Mouse (Mus musculus): ENCODE measurements around the gene Pou2f2. TPM values are rescaled to one million over a fixed set of nuclear protein-coding genes. Genes with fewer than 3 reads are reported as not detected.

The Pou2f2 gene
- polyA plus RNA-seq, 1 experiment from 2014 or later, result 0.91 TPM

- H3K27me3 ChIP-seq, result peaks cover 61% of the 10 kb centered on the region
- ATAC-seq (ENCODE audit: insufficient number of reproducible peaks, insufficient read depth, low FRiP score, low TSS enrichment, low read depth), result 0 out of 2 replicates have a peak, but pooled peaks have one; percentile 2
- no peak overlapping the region for H3K27ac ChIP-seq
- no peaks in the 10 kb centered on the region for H3K36me3 ChIP-seq
- H3K9me3 ChIP-seq, result no peaks in the 10 kb centered on the region
- peaks cover 43% of the 10 kb centered on the region for H3K4me1 ChIP-seq
- H3K4me3 ChIP-seq, result no peak overlapping the region
- H3K9ac ChIP-seq, result no peak overlapping the region
- 33% methylated on average over 14 of the region's 14 CpGs for WGBS
- peak overlapping the region; percentile 37; the same call in 1 of the 2 replicates for H3K4me2 ChIP-seq
Measured at GRCm38 (mm10) chr7:25156158-25156648, 23.3 kb downstream of the Pou2f2 start.

- Histone ChIP-seq H3K27ac (no peak overlapping the region), H3K4me2 (peak overlapping the region; percentile 37), H3K9ac (0 out of 2 replicates have a peak overlapping the region, but pooled peaks have one; percentile 16), H3K36me3 (no peaks in the 10 kb centered on the region), H3K4me1 (peaks cover 49% of the 10 kb centered on the region), H3K9me3 (no peaks in the 10 kb centered on the region), H3K27me3 (peaks cover 67% of the 10 kb centered on the region), H3K4me3 (no peak overlapping the region)
- 5% methylated on average over 17 of the region's 17 CpGs for WGBS
- ATAC-seq (ENCODE audit: insufficient number of reproducible peaks, insufficient read depth, low FRiP score, low TSS enrichment, low read depth), result peak; percentile 56; the same call in 1 of the 2 replicates
Measured at GRCm38 (mm10) chr7:25155469-25156157, 23.9 kb downstream of the Pou2f2 start.

DNA sequence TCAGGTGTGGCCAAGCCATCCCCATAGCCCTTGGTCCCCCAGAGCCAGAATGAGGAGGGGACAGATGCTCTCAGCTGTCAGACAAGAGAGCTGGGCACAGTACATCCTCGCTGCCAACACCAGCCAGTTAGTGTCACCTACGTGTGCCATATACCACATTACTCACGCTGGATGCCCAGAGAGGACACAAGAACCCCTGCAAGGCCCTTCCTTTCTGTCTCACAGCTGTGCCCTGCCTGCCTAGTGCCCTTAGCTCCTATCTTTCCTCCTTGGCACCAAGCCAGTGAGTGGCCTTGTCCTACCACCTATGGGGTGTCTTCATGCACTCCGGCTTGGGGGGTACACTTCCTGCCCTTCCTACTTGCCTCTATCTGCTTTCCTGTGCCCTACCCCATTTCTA is 24.9 kb downstream of the Pou2f2 start:
- no peak for ATAC-seq (ENCODE audit: insufficient number of reproducible peaks, insufficient read depth, low FRiP score, low TSS enrichment, low read depth)
- peaks cover 54% of the 10 kb centered on the region for H3K4me1 ChIP-seq

GRCm38 (mm10) chr7:25153841-25154240 is 25.7 kb downstream of the Pou2f2 start:
- Histone ChIP-seq H3K4me2 (no peak overlapping the region), H3K9ac (no peak overlapping the region), H3K27me3 (peaks cover 79% of the 10 kb centered on the region), H3K36me3 (no peaks in the 10 kb centered on the region), H3K4me3 (no peak overlapping the region), H3K9me3 (no peaks in the 10 kb centered on the region), H3K27ac (no peak overlapping the region), H3K4me1 (peaks cover 54% of the 10 kb centered on the region)
- 38% methylated on average over 7 of the region's 7 CpGs for WGBS
- no peak for ATAC-seq (ENCODE audit: insufficient number of reproducible peaks, insufficient read depth, low FRiP score, low TSS enrichment, low read depth)

More for the DNA sequence above, 24.9 kb downstream of the Pou2f2 start:
- 80% methylated on average over 4 of the region's 4 CpGs for WGBS
- Histone ChIP-seq H3K9ac (no peak overlapping the region), H3K36me3 (no peaks in the 10 kb centered on the region), H3K4me2 (no peak overlapping the region), H3K27ac (no peak overlapping the region), H3K4me3 (no peak overlapping the region), H3K9me3 (no peaks in the 10 kb centered on the region), H3K27me3 (peaks cover 74% of the 10 kb centered on the region)

GRCm38 (mm10) chr7:25151916-25152556 is 27.5 kb downstream of the Pou2f2 start:
- no peak overlapping the region for H3K9ac ChIP-seq
- H3K27ac ChIP-seq, result no peak overlapping the region
- 30% methylated on average over 10 of the region's 10 CpGs for WGBS
- no peak overlapping the region for H3K4me3 ChIP-seq
- no peaks in the 10 kb centered on the region for H3K36me3 ChIP-seq
- H3K4me1 ChIP-seq, result peaks cover 54% of the 10 kb centered on the region
- H3K27me3 ChIP-seq, result peaks cover 88% of the 10 kb centered on the region
- H3K9me3 ChIP-seq, result no peaks in the 10 kb centered on the region
- H3K4me2 ChIP-seq, result no peak overlapping the region
- no peak for ATAC-seq (ENCODE audit: insufficient number of reproducible peaks, insufficient read depth, low FRiP score, low TSS enrichment, low read depth)

- H3K27ac ChIP-seq, result no peak overlapping the region
Measured at GRCm38 (mm10) chr7:25151009-25151408, 28.5 kb downstream of the Pou2f2 start.

DNA sequence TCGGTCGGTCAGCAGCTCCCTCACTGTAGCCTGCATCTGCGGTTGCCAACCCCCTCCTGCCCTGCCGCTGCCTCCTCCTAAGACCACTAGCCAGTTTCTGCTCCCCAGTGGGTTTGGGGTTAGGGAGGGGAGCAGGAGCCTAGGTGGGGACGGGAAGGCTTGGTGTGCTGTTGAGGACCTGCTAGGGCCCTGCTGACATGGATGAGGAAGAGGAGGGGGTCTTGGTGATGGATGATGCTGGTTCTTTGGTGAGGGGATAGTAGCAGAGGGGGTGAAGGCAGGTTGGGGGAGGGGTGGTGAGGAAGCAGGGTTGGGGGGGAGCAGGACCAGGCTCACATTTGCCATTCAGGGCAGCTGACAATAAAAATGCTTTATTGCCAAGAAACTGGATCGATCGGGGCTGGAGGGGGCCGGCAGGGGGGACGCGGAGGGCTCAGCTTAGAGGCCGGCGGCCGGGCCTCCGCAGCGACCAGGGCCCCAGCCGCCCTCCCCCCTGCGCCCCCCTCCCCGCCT is 29.3 kb downstream of the Pou2f2 start:
- Histone ChIP-seq H3K36me3 (no peaks in the 10 kb centered on the region), H3K4me3 (no peak overlapping the region), H3K4me1 (peaks cover 42% of the 10 kb centered on the region), H3K9ac (no peak overlapping the region), H3K9me3 (no peaks in the 10 kb centered on the region), H3K27me3 (peaks cover 75% of the 10 kb centered on the region), H3K27ac (no peak overlapping the region), H3K4me2 (peak overlapping the region; percentile 27; the same call in 1 of the 2 replicates)
- ATAC-seq (ENCODE audit: insufficient number of reproducible peaks, insufficient read depth, low FRiP score, low TSS enrichment, low read depth), result no peak
- 3% methylated on average over 16 of the region's 18 CpGs for WGBS

More at GRCm38 (mm10) chr7:25151009-25151408, 28.5 kb downstream of the Pou2f2 start:
- Histone ChIP-seq H3K4me1 (peaks cover 50% of the 10 kb centered on the region), H3K4me3 (no peak overlapping the region), H3K4me2 (no peak overlapping the region), H3K9me3 (no peaks in the 10 kb centered on the region), H3K27me3 (peaks cover 80% of the 10 kb centered on the region), H3K9ac (peak overlapping the region; percentile 7), H3K36me3 (no peaks in the 10 kb centered on the region)
- no peak for ATAC-seq (ENCODE audit: insufficient number of reproducible peaks, insufficient read depth, low FRiP score, low TSS enrichment, low read depth)
- WGBS, result 0% methylated on average over 7 of the region's 7 CpGs

DNA sequence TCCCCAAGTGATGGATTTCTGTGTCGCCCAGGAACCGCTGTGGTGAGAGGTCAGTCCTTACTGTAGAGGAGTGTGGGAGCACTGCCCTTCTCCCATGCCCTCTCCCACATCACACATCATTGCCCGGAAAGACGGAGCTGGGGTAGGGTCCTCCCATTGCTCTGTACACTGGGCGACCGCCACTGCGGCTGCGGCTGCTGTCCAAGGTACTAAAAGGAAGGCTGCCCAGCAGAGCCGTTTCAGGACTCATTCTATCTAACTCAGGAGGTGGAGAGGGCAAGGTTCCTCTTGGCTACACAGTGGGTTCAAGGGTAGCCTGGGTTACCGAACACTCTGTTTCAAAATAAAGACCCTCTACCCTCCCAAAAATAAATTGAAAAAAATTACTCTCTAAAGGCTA is 33.6 kb downstream of the Pou2f2 start:
- Histone ChIP-seq H3K4me1 (peaks cover 9% of the 10 kb centered on the region), H3K4me3 (no peak overlapping the region), H3K27ac (no peak overlapping the region), H3K4me2 (no peak overlapping the region), H3K9me3 (no peaks in the 10 kb centered on the region), H3K36me3 (no peaks in the 10 kb centered on the region), H3K27me3 (peaks cover 45% of the 10 kb centered on the region), H3K9ac (no peak overlapping the region)
- ATAC-seq (ENCODE audit: insufficient number of reproducible peaks, insufficient read depth, low FRiP score, low TSS enrichment, low read depth), result 0 out of 2 replicates have a peak, but pooled peaks have one; percentile 34
- 7% methylated on average over 10 of the region's 10 CpGs for WGBS

DNA sequence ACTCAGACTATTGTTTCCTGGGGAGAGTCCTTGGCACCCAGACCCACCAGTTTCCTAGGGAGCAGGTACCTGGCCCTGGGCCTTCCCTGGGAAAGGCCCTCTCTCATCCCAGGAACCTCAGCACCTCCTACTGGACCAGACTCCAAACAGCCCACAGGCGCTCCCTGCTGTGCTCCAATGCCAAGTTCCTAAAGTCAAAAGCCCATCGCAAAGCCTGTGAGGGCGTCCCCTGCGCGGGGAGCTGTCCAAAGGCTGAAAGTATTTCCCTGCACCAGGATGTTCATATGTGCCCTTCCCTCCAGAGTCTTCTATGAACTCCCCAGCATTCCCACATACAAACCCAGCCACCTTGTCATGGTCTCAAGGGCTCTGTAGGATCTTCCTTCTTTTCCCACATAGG is 37.8 kb downstream of the Pou2f2 start:
- Histone ChIP-seq H3K4me3 (no peak overlapping the region), H3K27me3 (peaks cover 20% of the 10 kb centered on the region), H3K9me3 (no peaks in the 10 kb centered on the region), H3K4me1 (no peaks in the 10 kb centered on the region), H3K36me3 (no peaks in the 10 kb centered on the region), H3K9ac (no peak overlapping the region), H3K27ac (no peak overlapping the region), H3K4me2 (no peak overlapping the region)
- ATAC-seq (ENCODE audit: insufficient number of reproducible peaks, insufficient read depth, low FRiP score, low TSS enrichment, low read depth), result no peak; the same call in 1 of the 2 replicates
- 2% methylated on average over 5 of the region's 5 CpGs for WGBS

DNA sequence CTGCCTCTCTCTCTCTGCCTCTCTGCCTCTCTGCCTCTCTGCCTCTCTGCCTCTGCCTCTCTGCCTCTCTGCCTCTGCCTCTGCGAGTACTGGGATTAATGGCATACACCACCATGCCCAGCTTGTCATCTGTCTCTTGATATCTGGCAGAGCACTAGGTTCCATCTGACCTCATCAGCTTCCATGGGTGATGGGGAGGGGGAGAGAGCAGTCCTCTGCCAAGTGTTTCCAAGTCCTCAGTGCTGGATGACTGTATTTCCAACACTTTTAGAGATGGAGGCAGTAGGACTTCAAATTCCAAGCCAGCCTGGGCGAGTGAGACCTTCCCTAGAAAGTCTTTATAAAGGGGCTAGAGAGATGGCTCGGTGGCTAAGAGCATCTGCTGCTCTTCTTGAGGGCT is 42.0 kb downstream of the Pou2f2 start:
- 49% methylated on average over 3 of the region's 3 CpGs for WGBS
- no peak overlapping the region for H3K9ac ChIP-seq

DNA sequence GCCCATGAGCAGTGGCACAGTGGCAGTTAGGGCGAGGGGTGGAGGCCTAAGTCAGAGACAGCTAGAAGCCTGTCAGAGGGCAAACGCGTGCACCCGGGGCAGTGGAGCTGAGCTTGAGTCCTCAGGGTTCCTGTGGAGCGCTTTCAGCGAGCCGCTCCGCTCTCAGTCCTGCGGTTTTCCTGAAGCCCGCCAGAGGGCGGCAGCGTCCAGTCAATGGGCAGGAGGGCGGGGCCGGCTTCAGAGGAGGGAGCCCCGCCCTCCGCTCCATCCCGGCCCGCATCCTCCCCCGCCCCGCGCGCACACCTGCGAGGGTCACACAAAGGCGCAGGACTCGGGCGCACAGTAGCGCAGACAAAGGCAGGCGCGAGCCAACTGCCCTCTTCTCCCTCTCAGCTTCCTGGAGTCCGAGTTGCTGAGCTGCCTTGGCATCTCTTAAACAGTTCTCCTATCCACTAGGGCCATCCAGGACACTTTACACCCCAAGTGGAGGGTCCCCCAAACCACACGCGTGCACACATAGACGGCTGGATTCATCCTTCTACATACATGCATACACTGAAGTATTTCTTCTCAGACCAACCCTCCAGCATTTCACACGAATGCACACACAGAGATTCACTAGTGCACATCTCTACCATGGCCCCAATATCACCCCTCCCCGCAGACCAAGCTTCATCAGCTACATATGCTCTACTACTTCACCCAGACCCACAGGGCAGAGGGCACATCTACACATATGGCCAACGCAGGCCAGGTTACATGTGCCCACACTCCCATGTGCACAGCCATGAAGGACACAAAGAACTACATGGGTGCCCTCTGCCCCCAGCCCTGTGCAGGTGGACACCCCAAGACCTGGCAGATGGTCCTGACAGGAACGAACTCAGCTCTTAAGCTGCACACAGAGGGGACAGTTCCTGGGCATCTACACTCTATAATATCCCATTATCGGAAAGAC is 46.2 kb downstream of the Pou2f2 start:
- H3K9ac ChIP-seq, result no peak overlapping the region
- ATAC-seq (ENCODE audit: insufficient number of reproducible peaks, insufficient read depth, low FRiP score, low TSS enrichment, low read depth), result peak; percentile 32; the same call in 1 of the 2 replicates
- no peaks in the 10 kb centered on the region for H3K36me3 ChIP-seq
- H3K4me2 ChIP-seq, result peak overlapping the region; percentile 55
- WGBS, result 8% methylated on average over 38 of the region's 38 CpGs
- no peak overlapping the region for H3K27ac ChIP-seq
- peaks cover 8% of the 10 kb centered on the region; the same call in 1 of the 2 replicates for H3K4me1 ChIP-seq
- H3K4me3 ChIP-seq, result peak overlapping the region; percentile 25
- H3K27me3 ChIP-seq, result peaks cover 77% of the 10 kb centered on the region
- no peaks in the 10 kb centered on the region; the same call in 1 of the 2 replicates for H3K9me3 ChIP-seq

More for the DNA sequence above, 42.0 kb downstream of the Pou2f2 start:
- H3K36me3 ChIP-seq, result no peaks in the 10 kb centered on the region
- no peak overlapping the region for H3K27ac ChIP-seq
- no peak overlapping the region for H3K4me3 ChIP-seq
- peaks cover 5% of the 10 kb centered on the region; the same call in 1 of the 2 replicates for H3K4me1 ChIP-seq
- H3K27me3 ChIP-seq, result peaks cover 54% of the 10 kb centered on the region
- ATAC-seq (ENCODE audit: insufficient number of reproducible peaks, insufficient read depth, low FRiP score, low TSS enrichment, low read depth), result no peak
- no peak overlapping the region for H3K4me2 ChIP-seq
- no peaks in the 10 kb centered on the region; the same call in 1 of the 2 replicates for H3K9me3 ChIP-seq

Data from embryonic facial prominence, embryonic 13.5 days (tissue).